Mouse (Mus musculus) kidney, adult 2 months (tissue): ENCODE data around the gene Klra17.
"Not testable (repeated sequence)": the region's sequence is repeated elsewhere in the genome, so short reads cannot be mapped to it uniquely, and the experiment has no call there.

Experiments used
- CTCF ChIP-seq: fragments of 200-500 bp; conservative IDR thresholded peaks from 2 replicates; pipeline ENCODE4 v1.5.1; 2011; ENCODE audit warnings: low read depth, mild to moderate bottlenecking, control low read depth, low read length, moderate library complexity, mixed read lengths; ENCODE audit not compliant: insufficient read depth, insufficient read length
- POLR2A ChIP-seq: fragments of 200-500 bp; IDR thresholded peaks from one replicate; pipeline ENCODE4 v1.6.1; 2011; ENCODE audit warnings: low read depth, low read length, control low read depth

DNA sequence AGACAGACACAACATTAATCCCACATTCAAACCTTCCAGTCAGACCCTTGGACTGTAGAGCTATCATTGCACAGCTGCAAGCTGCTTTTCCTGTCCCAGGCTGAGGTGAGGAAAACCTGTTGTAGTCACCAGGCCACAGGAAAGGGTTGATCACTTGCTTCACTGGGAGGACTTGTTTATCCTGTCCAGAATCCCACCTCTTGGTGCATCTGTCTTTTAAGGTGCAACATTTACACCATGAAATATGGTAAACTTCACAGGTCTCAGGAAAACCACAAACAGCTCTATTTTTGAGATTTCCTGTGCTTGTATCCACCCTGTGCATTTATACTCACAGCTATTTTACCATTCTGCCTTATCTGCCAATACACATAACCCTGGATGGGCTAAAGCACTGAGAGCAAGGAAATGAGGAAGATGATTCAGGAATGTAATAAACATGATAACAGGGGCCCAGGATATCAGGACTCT lies 41.0 kb upstream of the Klra17 start, which contains the start of gene Klra5:
- not testable (repeated sequence) for TF ChIP-seq CTCF, POLR2A
